Mouse (Mus musculus): Measurements from ENCODE around the gene Lrmda. TPM values are rescaled to one million over a fixed set of nuclear protein-coding genes. Genes with fewer than 3 reads are reported as not detected.
"Not testable (repeated sequence)": the region's sequence is repeated elsewhere in the genome, so short reads cannot be mapped to it uniquely, and the experiment has no call there.

The Lrmda gene
- polyA plus RNA-seq, 1 experiment from 2014 or later = 0.60 TPM

GRCm38 (mm10) chr14:22586281-22586680, 566.8 kb downstream of the Lrmda start:
- no peak for ATAC-seq (ENCODE audit: extremely low read depth, insufficient number of reproducible peaks, low FRiP score, low TSS enrichment)
- peaks cover 22% of the 10 kb centered on the region for H3K4me1 ChIP-seq

GRCm38 (mm10) chr14:22586796-22587195, 567.3 kb downstream of the Lrmda start:
- Histone ChIP-seq H3K4me2 (no peak overlapping the region), H3K36me3 (no peaks in the 10 kb centered on the region), H3K4me3 (no peak overlapping the region), H3K27me3 (replicated peaks) (no peaks in the 10 kb centered on the region), H3K27ac (replicated peaks) (no peak overlapping the region), H3K9me3 (no peaks in the 10 kb centered on the region), H3K9ac (no peak overlapping the region), H3K4me1 (peaks cover 22% of the 10 kb centered on the region)
- 68% methylated on average over 4 of the region's 4 CpGs for WGBS
- no peak for ATAC-seq (ENCODE audit: extremely low read depth, insufficient number of reproducible peaks, low FRiP score, low TSS enrichment)

More at GRCm38 (mm10) chr14:22586281-22586680, 566.8 kb downstream of the Lrmda start:
- Histone ChIP-seq H3K9ac (no peak overlapping the region), H3K4me3 (no peak overlapping the region), H3K9me3 (no peaks in the 10 kb centered on the region), H3K4me2 (no peak overlapping the region), H3K27me3 (replicated peaks) (no peaks in the 10 kb centered on the region), H3K27ac (replicated peaks) (no peak overlapping the region), H3K36me3 (no peaks in the 10 kb centered on the region)
- WGBS = 50% methylated on average over 4 of the region's 4 CpGs

GRCm38 (mm10) chr14:22587285-22587957, 567.9 kb downstream of the Lrmda start:
- no peak overlapping the region for H3K9ac ChIP-seq
- no peak for ATAC-seq (ENCODE audit: extremely low read depth, insufficient number of reproducible peaks, low FRiP score, low TSS enrichment)
- no peaks in the 10 kb centered on the region for H3K36me3 ChIP-seq
- H3K9me3 ChIP-seq = no peaks in the 10 kb centered on the region
- 73% methylated on average over 4 of the region's 4 CpGs for WGBS
- peaks cover 22% of the 10 kb centered on the region for H3K4me1 ChIP-seq
- H3K27me3 ChIP-seq (replicated peaks) = 0 out of 2 replicates have a peak, but pooled peaks cover 3% of the 10 kb centered on the region
- no peak overlapping the region for H3K4me2 ChIP-seq
- H3K27ac ChIP-seq (replicated peaks) = no peak overlapping the region
- no peak overlapping the region for H3K4me3 ChIP-seq

GRCm38 (mm10) chr14:22587958-22588296, 568.4 kb downstream of the Lrmda start:
- Histone ChIP-seq H3K4me3 (no peak overlapping the region), H3K36me3 (no peaks in the 10 kb centered on the region), H3K4me1 (peaks cover 22% of the 10 kb centered on the region), H3K4me2 (no peak overlapping the region), H3K9ac (no peak overlapping the region), H3K27ac (replicated peaks) (no peak overlapping the region), H3K9me3 (no peaks in the 10 kb centered on the region), H3K27me3 (replicated peaks) (0 out of 2 replicates have a peak, but pooled peaks cover 3% of the 10 kb centered on the region)
- 91% methylated on average over 4 of the region's 4 CpGs for WGBS
- ATAC-seq (ENCODE audit: extremely low read depth, insufficient number of reproducible peaks, low FRiP score, low TSS enrichment) = no peak

- H3K4me1 ChIP-seq = peaks cover 22% of the 10 kb centered on the region
Observed at GRCm38 (mm10) chr14:22588394-22588793, 568.9 kb downstream of the Lrmda start.

GRCm38 (mm10) chr14:22589503-22590215, 570.1 kb downstream of the Lrmda start:
- Histone ChIP-seq H3K27me3 (replicated peaks) (0 out of 2 replicates have a peak, but pooled peaks cover 3% of the 10 kb centered on the region), H3K36me3 (no peaks in the 10 kb centered on the region), H3K9me3 (no peaks in the 10 kb centered on the region), H3K27ac (replicated peaks) (no peak overlapping the region), H3K4me1 (peaks cover 22% of the 10 kb centered on the region), H3K4me3 (no peak overlapping the region), H3K9ac (no peak overlapping the region), H3K4me2 (no peak overlapping the region)
- ATAC-seq (ENCODE audit: extremely low read depth, insufficient number of reproducible peaks, low FRiP score, low TSS enrichment) = no peak; the same call in 1 of the 2 replicates
- 58% methylated on average over 7 of the region's 7 CpGs for WGBS

More at GRCm38 (mm10) chr14:22588394-22588793, 568.9 kb downstream of the Lrmda start:
- H3K27me3 ChIP-seq (replicated peaks); H3K36me3 ChIP-seq; H3K9me3 ChIP-seq; H3K4me2 ChIP-seq; H3K4me3 ChIP-seq; ATAC-seq (ENCODE audit: extremely low read depth, insufficient number of reproducible peaks, low FRiP score, low TSS enrichment); H3K27ac ChIP-seq (replicated peaks); H3K9ac ChIP-seq: not testable (repeated sequence)
- 88% methylated on average over 1 of the region's 1 CpGs for WGBS

GRCm38 (mm10) chr14:22591186-22591585, 571.7 kb downstream of the Lrmda start:
- H3K9me3 ChIP-seq = no peaks in the 10 kb centered on the region
- 0 out of 2 replicates have a peak, but pooled peaks cover 3% of the 10 kb centered on the region for H3K27me3 ChIP-seq (replicated peaks)
- H3K4me2 ChIP-seq = no peak overlapping the region
- WGBS = 63% methylated on average over 2 of the region's 2 CpGs
- no peak overlapping the region for H3K9ac ChIP-seq
- no peak overlapping the region for H3K27ac ChIP-seq (replicated peaks)
- H3K36me3 ChIP-seq = no peaks in the 10 kb centered on the region
- no peak for ATAC-seq (ENCODE audit: extremely low read depth, insufficient number of reproducible peaks, low FRiP score, low TSS enrichment)
- no peak overlapping the region for H3K4me3 ChIP-seq
- H3K4me1 ChIP-seq = peaks cover 22% of the 10 kb centered on the region

GRCm38 (mm10) chr14:22597508-22597907, 578.0 kb downstream of the Lrmda start:
- WGBS = 61% methylated on average over 2 of the region's 2 CpGs
- H3K4me2 ChIP-seq = no peak overlapping the region
- no peak overlapping the region for H3K27ac ChIP-seq (replicated peaks)
- no peak for ATAC-seq (ENCODE audit: extremely low read depth, insufficient number of reproducible peaks, low FRiP score, low TSS enrichment)
- peaks cover 5% of the 10 kb centered on the region; the same call in 1 of the 2 replicates for H3K9me3 ChIP-seq
- no peaks in the 10 kb centered on the region for H3K36me3 ChIP-seq
- no peaks in the 10 kb centered on the region for H3K27me3 ChIP-seq (replicated peaks)
- H3K4me3 ChIP-seq = no peak overlapping the region
- no peaks in the 10 kb centered on the region for H3K4me1 ChIP-seq
- H3K9ac ChIP-seq = no peak overlapping the region

GRCm38 (mm10) chr14:22598638-22599037, 579.1 kb downstream of the Lrmda start:
- no peaks in the 10 kb centered on the region for H3K36me3 ChIP-seq
- 80% methylated on average over 5 of the region's 5 CpGs for WGBS
- no peak overlapping the region for H3K4me3 ChIP-seq
- no peak for ATAC-seq (ENCODE audit: extremely low read depth, insufficient number of reproducible peaks, low FRiP score, low TSS enrichment)
- H3K27ac ChIP-seq (replicated peaks) = no peak overlapping the region
- peaks cover 5% of the 10 kb centered on the region; the same call in 1 of the 2 replicates for H3K9me3 ChIP-seq
- H3K27me3 ChIP-seq (replicated peaks) = no peaks in the 10 kb centered on the region
- peaks cover 6% of the 10 kb centered on the region for H3K4me1 ChIP-seq
- H3K9ac ChIP-seq = no peak overlapping the region
- no peak overlapping the region for H3K4me2 ChIP-seq

- Histone ChIP-seq H3K4me3 (no peak overlapping the region), H3K9ac (no peak overlapping the region), H3K4me1 (peaks cover 8% of the 10 kb centered on the region), H3K4me2 (no peak overlapping the region), H3K9me3 (peaks cover 5% of the 10 kb centered on the region; the same call in 1 of the 2 replicates), H3K27me3 (replicated peaks) (no peaks in the 10 kb centered on the region), H3K36me3 (no peaks in the 10 kb centered on the region), H3K27ac (replicated peaks) (no peak overlapping the region)
- 70% methylated on average over 3 of the region's 3 CpGs for WGBS
- ATAC-seq (ENCODE audit: extremely low read depth, insufficient number of reproducible peaks, low FRiP score, low TSS enrichment) = no peak
Observed at GRCm38 (mm10) chr14:22600166-22600565, 580.7 kb downstream of the Lrmda start.

GRCm38 (mm10) chr14:22602308-22602707, 582.8 kb downstream of the Lrmda start:
- Histone ChIP-seq H3K36me3 (no peaks in the 10 kb centered on the region), H3K4me3 (no peak overlapping the region), H3K4me2 (no peak overlapping the region), H3K9ac (no peak overlapping the region), H3K4me1 (peaks cover 8% of the 10 kb centered on the region), H3K27me3 (replicated peaks) (no peaks in the 10 kb centered on the region), H3K9me3 (no peaks in the 10 kb centered on the region), H3K27ac (replicated peaks) (no peak overlapping the region)
- ATAC-seq (ENCODE audit: extremely low read depth, insufficient number of reproducible peaks, low FRiP score, low TSS enrichment) = no peak
- 83% methylated on average over 2 of the region's 2 CpGs for WGBS
